Mouse (Mus musculus) ES-E14 (cell line): Measurements from ENCODE around the gene Olfr1293-ps.

Experiments
- CHD2 ChIP-seq: IDR thresholded peaks from 2 replicates; pipeline ENCODE4 v1.6.1; 2014; ENCODE audit warnings: mild to moderate bottlenecking, low read depth, low read length, inconsistent platforms
- HCFC1 ChIP-seq: IDR thresholded peaks from 2 replicates; pipeline ENCODE4 v1.6.1; 2012; ENCODE audit warnings: low read length, inconsistent platforms, borderline replicate concordance; ENCODE audit not compliant: insufficient read depth
- MAFK ChIP-seq: IDR thresholded peaks from 2 replicates; pipeline ENCODE4 v1.6.1; 2014; ENCODE audit warnings: mild to moderate bottlenecking, low read depth, low read length, inconsistent platforms; ENCODE audit not compliant: insufficient read depth
- ZC3H11A ChIP-seq: IDR thresholded peaks from 2 replicates; pipeline ENCODE4 v1.6.1; 2012; ENCODE audit warnings: low read depth, mild to moderate bottlenecking, inconsistent platforms, low read length, borderline replicate concordance
- ZNF384 ChIP-seq: IDR thresholded peaks from 2 replicates; pipeline ENCODE4 v1.6.1; 2012; ENCODE audit warnings: low read depth, low read length, inconsistent platforms

- TF ChIP-seq CHD2 (no peak), HCFC1 (no peak), ZC3H11A (no peak), ZNF384 (no peak), MAFK (no peak)
Measured at GRCm38 (mm10) chr2:111496880-111497279, 28.1 kb upstream of the Olfr1293-ps start, which contains the start of gene Olfr1291-ps1.
